Mouse (Mus musculus) lung, postnatal 4 days (tissue): Measurements from ENCODE around the gene Gsdma2.

Source experiments
- DNase-seq, 2 experiments: peaks; one replicate each; pipeline ENCODE4 v3.0.0; 2021

Gsdma2 gene

DNA sequence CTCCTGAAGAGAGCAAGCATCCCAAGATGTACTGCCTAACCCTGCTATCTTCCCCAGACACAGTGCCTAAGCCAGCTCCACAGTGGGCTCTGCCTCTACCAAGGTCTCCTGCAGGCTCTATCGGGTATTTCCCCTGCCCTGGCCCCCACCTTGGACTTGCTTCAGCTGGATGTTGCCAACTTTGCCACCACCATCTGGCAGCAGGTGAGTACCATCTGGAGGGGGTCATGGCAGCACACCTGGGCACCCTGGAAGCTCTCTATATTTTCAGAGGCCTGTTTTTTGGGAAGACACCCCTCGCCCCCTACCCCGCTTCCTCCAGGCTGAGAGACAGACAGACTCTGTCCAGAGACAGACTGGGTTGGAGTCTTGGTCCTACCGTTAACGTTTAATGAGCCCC, 55.8 kb downstream of the Gsdma2 start:
- DNase-seq: no peak

DNA sequence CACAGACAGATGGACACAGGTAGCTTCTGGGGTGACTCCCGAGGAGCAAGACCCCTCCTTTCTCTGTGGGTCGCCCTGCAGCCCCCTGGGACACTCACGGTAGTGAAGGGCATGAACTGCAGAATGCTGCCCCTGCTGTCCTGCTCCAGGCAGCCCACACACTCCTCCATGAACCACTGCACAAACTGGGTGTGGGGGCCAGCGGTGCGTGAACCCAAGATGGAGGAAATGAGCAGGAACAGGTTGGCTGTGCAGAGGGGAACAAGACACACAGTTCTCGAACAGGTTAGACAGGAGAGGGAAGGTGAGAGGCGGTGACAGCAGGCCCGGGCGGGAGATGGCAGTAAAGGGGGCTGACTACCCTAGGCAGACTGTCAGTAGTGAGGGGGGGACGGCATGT, 58.5 kb downstream of the Gsdma2 start:
- DNase-seq: no peak
